Mouse (Mus musculus): Measurements from ENCODE around the gene Dupd1. TPM values are rescaled to one million over a fixed set of nuclear protein-coding genes. Genes with fewer than 3 reads are reported as not detected.

Dupd1 gene
- polyA plus RNA-seq, 1 experiment from 2014 or later = not detected

- DNase-seq (no peak), ATAC-seq (ENCODE audit: low read depth) (no peak)
- Histone ChIP-seq H3K4me3 (replicated peaks) (no peak overlapping the region), H3K4me1 (replicated peaks) (peaks cover 9% of the 10 kb centered on the region; the same call in 1 of the 2 replicates), H3K27me3 (peaks cover 28% of the 10 kb centered on the region), H3K9me3 (replicated peaks) (peaks cover 3% of the 10 kb centered on the region; the same call in 1 of the 2 replicates), H3K36me3 (no peaks in the 10 kb centered on the region), H3K4me2 (no peak overlapping the region), H3K9ac (no peak overlapping the region), H3K27ac (no peak overlapping the region)
- 69% methylated on average over 3 of the region's 3 CpGs for WGBS (ENCODE audit: insufficient replicate concordance)
These were observed 23.3 kb downstream of the Dupd1 start for GRCm38 (mm10) chr14:21691070-21691469.

- WGBS (ENCODE audit: insufficient replicate concordance) = 10% methylated on average over 49 of the region's 49 CpGs
- Histone ChIP-seq H3K27ac (no peak overlapping the region), H3K27me3 (peaks cover 44% of the 10 kb centered on the region), H3K9me3 (replicated peaks) (no peaks in the 10 kb centered on the region), H3K4me2 (peak overlapping the region; percentile 56), H3K4me3 (replicated peaks) (peak overlapping the region; percentile 27), H3K4me1 (replicated peaks) (peaks cover 15% of the 10 kb centered on the region), H3K9ac (no peak overlapping the region), H3K36me3 (no peaks in the 10 kb centered on the region)
- no peak for ATAC-seq (ENCODE audit: low read depth)
- no peak for DNase-seq
These were observed 27.7 kb downstream of the Dupd1 start for GRCm38 (mm10) chr14:21686376-21687279.

DNA sequence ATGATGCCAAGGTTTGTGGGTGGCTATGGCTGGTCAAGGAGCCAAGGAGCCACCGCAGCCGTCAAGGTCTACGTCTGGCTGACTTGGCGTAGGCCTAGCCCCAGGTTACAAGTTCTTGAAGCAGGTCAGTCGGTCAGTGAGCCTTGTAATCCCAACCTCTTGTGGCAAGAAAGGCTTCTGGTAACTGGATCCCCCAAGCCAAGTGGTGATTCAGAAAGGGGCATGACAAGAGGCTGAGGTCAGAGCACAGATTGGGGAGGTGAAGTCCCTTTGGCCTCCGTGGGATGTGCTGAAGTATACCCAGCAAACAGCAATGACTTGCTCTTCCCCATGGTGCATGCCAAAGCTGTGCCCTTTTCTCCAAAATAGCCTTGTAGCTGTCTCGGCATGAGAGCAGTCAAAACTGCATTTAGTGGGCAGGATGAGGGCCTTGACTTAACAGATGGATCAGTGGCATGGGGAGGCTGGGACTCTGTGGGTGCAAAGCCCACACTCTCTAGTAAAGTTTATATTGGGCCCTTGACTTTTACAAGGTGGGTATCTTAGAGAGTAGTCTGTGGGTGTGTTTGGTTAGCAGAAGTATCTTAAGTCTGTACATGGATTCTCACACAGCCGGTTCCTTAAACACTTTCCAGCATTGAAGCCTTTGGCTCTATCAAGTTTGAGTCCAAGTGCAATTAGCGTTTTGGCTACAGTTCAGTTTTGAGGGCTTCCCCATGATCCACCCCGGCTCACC, 28.8 kb downstream of the Dupd1 start:
- 76% methylated on average over 10 of the region's 10 CpGs for WGBS (ENCODE audit: insufficient replicate concordance)
- no peaks in the 10 kb centered on the region for H3K36me3 ChIP-seq
- no peak overlapping the region for H3K4me3 ChIP-seq (replicated peaks)
- H3K9me3 ChIP-seq (replicated peaks) = no peaks in the 10 kb centered on the region
- no peak overlapping the region for H3K27ac ChIP-seq
- H3K27me3 ChIP-seq = peaks cover 44% of the 10 kb centered on the region
- DNase-seq = no peak
- ATAC-seq (ENCODE audit: low read depth) = no peak
- H3K4me1 ChIP-seq (replicated peaks) = peaks cover 15% of the 10 kb centered on the region
- H3K9ac ChIP-seq = no peak overlapping the region
- H3K4me2 ChIP-seq = no peak overlapping the region

- 77% methylated on average over 4 of the region's 4 CpGs for WGBS (ENCODE audit: insufficient replicate concordance)
- Histone ChIP-seq H3K36me3 (no peaks in the 10 kb centered on the region), H3K9me3 (replicated peaks) (no peaks in the 10 kb centered on the region), H3K4me2 (no peak overlapping the region), H3K4me1 (replicated peaks) (peaks cover 17% of the 10 kb centered on the region), H3K9ac (no peak overlapping the region), H3K27me3 (peaks cover 42% of the 10 kb centered on the region), H3K27ac (no peak overlapping the region), H3K4me3 (replicated peaks) (no peak overlapping the region)
- DNase-seq (no peak), ATAC-seq (ENCODE audit: low read depth) (no peak)
These were observed 30.5 kb downstream of the Dupd1 start for GRCm38 (mm10) chr14:21683834-21684233.

DNA sequence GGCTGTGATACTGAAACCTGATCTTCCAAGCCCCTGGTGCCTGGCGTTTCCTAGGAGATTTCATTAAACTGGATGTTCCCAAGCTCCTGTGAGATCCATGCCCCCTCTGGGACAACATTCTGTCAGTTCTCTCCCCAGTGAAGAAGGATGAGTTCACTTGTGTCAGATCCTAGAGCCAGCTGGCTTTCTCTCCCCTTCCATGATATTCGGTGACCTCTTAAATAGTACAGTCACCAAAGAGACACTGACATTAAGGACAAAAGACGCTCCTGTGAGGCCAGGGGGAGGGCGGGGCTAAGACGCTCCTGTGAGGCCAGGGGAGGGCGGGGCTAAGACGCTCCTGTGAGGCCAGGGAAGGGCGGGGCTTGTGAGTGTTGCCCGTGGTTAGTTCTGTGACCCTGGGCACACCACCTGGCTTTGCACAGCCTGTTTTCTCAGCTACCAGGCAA, 31.7 kb downstream of the Dupd1 start:
- H3K36me3 ChIP-seq = no peaks in the 10 kb centered on the region
- H3K27me3 ChIP-seq = peaks cover 32% of the 10 kb centered on the region
- ATAC-seq (ENCODE audit: low read depth) (peak; percentile 85), DNase-seq (peak; percentile 85)
- no peaks in the 10 kb centered on the region for H3K9me3 ChIP-seq (replicated peaks)
- H3K4me3 ChIP-seq (replicated peaks) = peak overlapping the region; percentile 23; the same call in 1 of the 2 replicates
- H3K9ac ChIP-seq = no peak overlapping the region
- H3K27ac ChIP-seq = no peak overlapping the region
- peak overlapping the region; percentile 55 for H3K4me2 ChIP-seq
- H3K4me1 ChIP-seq (replicated peaks) = peaks cover 20% of the 10 kb centered on the region
- WGBS (ENCODE audit: insufficient replicate concordance) = 3% methylated on average over 9 of the region's 9 CpGs

GRCm38 (mm10) chr14:21679631-21680201, 34.7 kb downstream of the Dupd1 start:
- DNase-seq = no peak
- Histone ChIP-seq H3K9me3 (replicated peaks) (no peaks in the 10 kb centered on the region), H3K4me2 (no peak overlapping the region), H3K27me3 (peaks cover 8% of the 10 kb centered on the region; the same call in 1 of the 2 replicates), H3K36me3 (no peaks in the 10 kb centered on the region), H3K27ac (no peak overlapping the region), H3K4me3 (replicated peaks) (no peak overlapping the region), H3K4me1 (replicated peaks) (peaks cover 13% of the 10 kb centered on the region), H3K9ac (no peak overlapping the region)
- 40% methylated on average over 8 of the region's 8 CpGs for WGBS (ENCODE audit: insufficient replicate concordance)
- no peak for ATAC-seq (ENCODE audit: low read depth)

DNA sequence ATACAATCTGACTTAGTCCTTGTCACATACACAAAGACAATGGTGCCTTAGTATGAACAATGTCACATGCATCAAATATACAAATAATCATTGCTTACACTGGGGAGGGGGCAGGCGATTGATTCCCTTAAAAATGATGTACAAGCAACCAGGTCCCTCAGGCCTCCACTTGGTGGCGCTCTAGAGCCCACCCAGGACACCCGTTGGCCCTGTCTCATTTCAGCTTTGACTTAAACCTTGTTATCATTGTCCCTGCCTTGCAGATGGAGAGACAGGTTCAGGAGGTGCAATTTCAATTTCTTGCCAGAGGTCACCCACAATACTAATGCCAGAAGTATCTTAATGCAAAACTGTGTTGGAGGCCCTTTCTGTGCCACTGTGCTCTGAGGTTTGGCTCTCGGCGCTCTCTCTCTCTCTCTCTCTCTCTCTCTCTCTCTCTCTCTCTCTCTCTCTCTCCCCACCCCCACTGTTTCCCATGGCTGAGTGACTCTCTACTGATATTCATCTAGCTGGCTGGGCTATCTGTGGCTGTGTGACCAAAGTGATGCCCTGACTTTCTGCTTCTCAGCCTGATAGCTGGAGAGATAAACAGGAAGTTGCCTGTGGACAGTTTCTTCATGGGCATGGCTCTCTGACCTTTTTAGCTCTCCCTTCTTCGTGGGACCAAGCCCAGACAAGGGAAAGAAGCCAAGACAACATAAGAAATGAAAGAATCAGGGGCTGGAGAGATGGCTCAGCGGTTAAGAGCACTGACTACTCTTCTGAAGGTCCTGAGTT, 35.7 kb downstream of the Dupd1 start:
- no peaks in the 10 kb centered on the region for H3K9me3 ChIP-seq (replicated peaks)
- WGBS (ENCODE audit: insufficient replicate concordance) = 32% methylated on average over 7 of the region's 7 CpGs
- no peak overlapping the region for H3K4me3 ChIP-seq (replicated peaks)
- no peak overlapping the region for H3K9ac ChIP-seq
- H3K4me1 ChIP-seq (replicated peaks) = peaks cover 13% of the 10 kb centered on the region
- ATAC-seq (ENCODE audit: low read depth) (no peak), DNase-seq (peak; percentile 46)
- no peak overlapping the region for H3K27ac ChIP-seq
- H3K27me3 ChIP-seq = 0 out of 2 replicates have a peak, but pooled peaks cover under 1% of the 10 kb centered on the region
- H3K4me2 ChIP-seq = no peak overlapping the region
- no peaks in the 10 kb centered on the region for H3K36me3 ChIP-seq

- Histone ChIP-seq H3K4me1 (replicated peaks) (peaks cover 5% of the 10 kb centered on the region; the same call in 1 of the 2 replicates), H3K27me3 (no peaks in the 10 kb centered on the region), H3K4me3 (replicated peaks) (no peak overlapping the region), H3K9me3 (replicated peaks) (no peaks in the 10 kb centered on the region), H3K4me2 (no peak overlapping the region), H3K36me3 (no peaks in the 10 kb centered on the region), H3K27ac (no peak overlapping the region), H3K9ac (no peak overlapping the region)
- WGBS (ENCODE audit: insufficient replicate concordance) = 72% methylated on average over 2 of the region's 2 CpGs
- DNase-seq = no peak
- no peak for ATAC-seq (ENCODE audit: low read depth)
These were observed 38.2 kb downstream of the Dupd1 start for GRCm38 (mm10) chr14:21676223-21676622.

- no peak for DNase-seq
- H3K4me2 ChIP-seq = no peak overlapping the region
- 0 out of 2 replicates have a peak, but pooled peaks cover 7% of the 10 kb centered on the region for H3K36me3 ChIP-seq
- WGBS (ENCODE audit: insufficient replicate concordance) = 63% methylated on average over 5 of the region's 5 CpGs
- ATAC-seq (ENCODE audit: low read depth) = no peak
- no peaks in the 10 kb centered on the region for H3K27me3 ChIP-seq
- no peak overlapping the region for H3K4me3 ChIP-seq (replicated peaks)
- no peak overlapping the region for H3K9ac ChIP-seq
- H3K27ac ChIP-seq = no peak overlapping the region
- H3K4me1 ChIP-seq (replicated peaks) = peaks cover 12% of the 10 kb centered on the region
- no peaks in the 10 kb centered on the region for H3K9me3 ChIP-seq (replicated peaks)
These were observed 39.9 kb downstream of the Dupd1 start for GRCm38 (mm10) chr14:21674471-21674870.

DNA sequence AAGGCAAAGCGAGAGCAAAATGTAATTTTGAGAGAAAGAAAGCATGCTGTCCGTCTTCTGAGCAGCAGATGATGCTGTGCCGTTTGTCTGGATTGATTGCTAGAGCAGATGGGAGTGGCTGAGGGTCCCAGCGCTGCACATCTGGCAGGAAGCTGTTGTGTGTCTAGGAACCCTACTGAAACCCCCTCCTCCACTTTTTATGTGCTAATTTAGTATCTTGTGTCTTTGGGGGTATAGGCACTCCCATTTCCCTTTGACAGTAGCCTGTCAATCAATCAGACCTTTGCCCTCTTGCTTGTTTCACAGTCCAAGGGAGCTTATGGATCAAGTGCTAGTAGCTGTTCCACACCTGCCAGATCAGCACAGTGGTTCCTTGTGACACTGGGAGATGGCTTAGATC, 41.3 kb downstream of the Dupd1 start:
- H3K9me3 ChIP-seq (replicated peaks) = no peaks in the 10 kb centered on the region
- WGBS (ENCODE audit: insufficient replicate concordance) = 59% methylated on average over 4 of the region's 4 CpGs
- H3K4me3 ChIP-seq (replicated peaks) = no peak overlapping the region
- 0 out of 2 replicates have a peak, but pooled peaks cover 15% of the 10 kb centered on the region for H3K36me3 ChIP-seq
- H3K27me3 ChIP-seq = no peaks in the 10 kb centered on the region
- no peak overlapping the region for H3K27ac ChIP-seq
- ATAC-seq (ENCODE audit: low read depth) = no peak
- H3K4me2 ChIP-seq = no peak overlapping the region
- peaks cover 7% of the 10 kb centered on the region for H3K4me1 ChIP-seq (replicated peaks)
- H3K9ac ChIP-seq = no peak overlapping the region
- DNase-seq = no peak
